Mouse (Mus musculus): Measurements from ENCODE around the gene 4930562C15Rik.

GRCm38 (mm10) chr16:4870490-4870889 is 35.3 kb downstream of the 4930562C15Rik start:
- TF ChIP-seq CHD2 (IDR thresholded peaks at IDR 0.05; ENCODE audit: low read depth, low read length) = no peak
- TF ChIP-seq ZC3H11A (IDR thresholded peaks at IDR 0.05; ENCODE audit: borderline replicate concordance, low read depth, low read length) = no peak
- no peak for TF ChIP-seq MAFK (IDR thresholded peaks at IDR 0.05; ENCODE audit: insufficient read depth, low read depth, low read length)
- no peak for TF ChIP-seq HCFC1 (IDR thresholded peaks at IDR 0.05; ENCODE audit: borderline replicate concordance, insufficient read depth, low read length)
- TF ChIP-seq ZNF384 (IDR thresholded peaks at IDR 0.05; ENCODE audit: low read depth, low read length) = peak; percentile 81

Measured in ES-E14 (cell line).